Mouse (Mus musculus) embryonic fibroblast, embryonic 13.5 days (primary cell): ENCODE data around the gene Gramd1b.

Source experiments
- CTCF ChIP-seq: IDR thresholded peaks from 2 replicates; pipeline ENCODE4 v1.5.1; 2011; ENCODE audit warnings: mild to moderate bottlenecking, control low read depth, low read length, moderate library complexity, borderline replicate concordance; ENCODE audit not compliant: insufficient read depth
- POLR2A ChIP-seq: IDR thresholded peaks from 2 replicates; pipeline ENCODE4 v1.6.1; 2011; ENCODE audit warnings: low read depth, mild to moderate bottlenecking, control low read depth, low read length, moderate library complexity

DNA sequence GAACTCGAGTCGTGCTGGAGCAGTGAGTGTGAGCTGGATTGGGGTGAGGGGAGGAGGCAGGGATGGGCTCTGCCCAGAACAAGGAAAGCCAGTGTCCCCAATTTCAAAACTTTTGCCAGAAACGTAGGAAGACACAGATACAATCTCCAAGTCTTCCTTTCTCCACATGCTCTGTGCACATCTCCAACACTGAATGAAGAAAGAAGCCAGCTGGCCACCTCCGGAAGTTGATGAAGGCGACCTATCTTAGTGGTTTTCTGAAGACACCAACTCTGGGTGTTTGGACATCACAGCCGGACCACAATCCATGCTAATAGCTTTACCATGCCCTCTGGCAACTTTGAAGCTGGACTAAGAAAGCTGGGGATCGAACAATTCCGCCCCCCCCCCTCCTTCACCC, 647 bp downstream of the Gramd1b start:
- TF ChIP-seq POLR2A (no peak), CTCF (no peak)
